Mouse (Mus musculus) ES-Bruce4 (cell line): Measurements from ENCODE around the gene Clec16a.

Experiments
- CTCF ChIP-seq: IDR thresholded peaks from one replicate; pipeline ENCODE4 v1.8.1; 2011; ENCODE audit warnings: low read depth, low read length
- POLR2A ChIP-seq: IDR thresholded peaks from one replicate; pipeline ENCODE4 v1.8.1; 2011; ENCODE audit warnings: low read length; ENCODE audit not compliant: insufficient read depth

DNA sequence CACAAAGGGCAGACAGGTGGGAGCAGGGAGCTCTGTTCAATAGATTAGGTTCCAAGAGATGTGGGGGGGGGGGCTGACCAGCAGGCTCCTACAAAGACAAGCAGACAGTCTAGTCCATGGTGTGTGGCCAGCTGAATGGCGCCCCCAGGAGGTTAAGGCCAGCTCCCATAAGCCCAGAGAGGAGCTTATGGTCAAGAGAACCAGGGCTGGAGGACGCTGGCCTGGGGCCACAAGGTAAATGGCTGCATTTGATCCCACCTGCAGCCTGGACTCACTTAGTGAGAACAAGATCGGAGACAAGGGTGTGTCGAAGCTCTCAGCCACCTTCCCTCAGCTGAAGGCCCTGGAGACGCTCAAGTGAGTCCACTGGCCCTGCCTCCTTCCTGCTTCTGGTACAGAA lies 27.1 kb upstream of the Clec16a start:
- TF ChIP-seq CTCF: peak; percentile 58
- TF ChIP-seq POLR2A: no peak
